Mouse (Mus musculus) kidney, embryonic 14.5 days (tissue): Measurements from ENCODE around the gene Tmem9. TPM values are rescaled to one million over a fixed set of nuclear protein-coding genes. Genes with fewer than 3 reads are reported as not detected.

Source experiments
- polyA plus RNA-seq: library from polyadenylated mRNA; unstranded; fragments of >200 nt; fragmentation: Nextera tagmentation; extraction: Ambion mirVana; gene quantifications from 2 replicates; pipeline ENCODE4 v1.2.1, GENCODE M21; 2014

Gene Tmem9
- polyA plus RNA-seq, 1 experiment from 2014 or later = 123 TPM

Other genes with a start within 250 kb of the Tmem9 start
- gene Phlda3, start 242.0 kb upstream of the Tmem9 start, polyA plus RNA-seq = 85.6 and 102 TPM in 2 replicates
- gene Tnni1, start 228.7 kb upstream of the Tmem9 start, polyA plus RNA-seq = 18.3 and 20.3 TPM in 2 replicates
- gene Lad1, start 189.6 kb upstream of the Tmem9 start, polyA plus RNA-seq = 12.1 and 19.5 TPM in 2 replicates
- 2.0 and 2.3 TPM in 2 replicates for gene Tnnt2, start 171.8 kb upstream of the Tmem9 start, polyA plus RNA-seq
- 0.10 TPM in 1 of 2 replicates, not detected in the other for gene Pkp1, start 88.9 kb upstream of the Tmem9 start, polyA plus RNA-seq
- not detected in 2 replicates for gene Igfn1, start 1.8 kb upstream of the Tmem9 start, polyA plus RNA-seq
- not detected in 2 replicates for gene Ascl5, start 42.7 kb downstream of the Tmem9 start, polyA plus RNA-seq
- not detected in 2 replicates for gene Cacna1s, start 44.6 kb downstream of the Tmem9 start, polyA plus RNA-seq
- gene Kif21b, start 123.2 kb downstream of the Tmem9 start, polyA plus RNA-seq = 3.2 and 3.3 TPM in 2 replicates
- gene Mroh3, start 204.7 kb downstream of the Tmem9 start, polyA plus RNA-seq = 0.21 and 0.43 TPM in 2 replicates
- gene Inava, start 226.1 kb downstream of the Tmem9 start, polyA plus RNA-seq = 10.4 and 22.8 TPM in 2 replicates